Mouse (Mus musculus): ENCODE data around the gene D730048I06Rik. TPM values are rescaled to one million over a fixed set of nuclear protein-coding genes. Genes with fewer than 3 reads are reported as not detected.
"Not testable (repeated sequence)": the region's sequence is repeated elsewhere in the genome, so short reads cannot be mapped to it uniquely, and the experiment has no call there.

D730048I06Rik gene
- not detected in 2 replicates for polyA plus RNA-seq (2014; fragmentation: Nextera tagmentation; extraction: Ambion mirVana)

DNA sequence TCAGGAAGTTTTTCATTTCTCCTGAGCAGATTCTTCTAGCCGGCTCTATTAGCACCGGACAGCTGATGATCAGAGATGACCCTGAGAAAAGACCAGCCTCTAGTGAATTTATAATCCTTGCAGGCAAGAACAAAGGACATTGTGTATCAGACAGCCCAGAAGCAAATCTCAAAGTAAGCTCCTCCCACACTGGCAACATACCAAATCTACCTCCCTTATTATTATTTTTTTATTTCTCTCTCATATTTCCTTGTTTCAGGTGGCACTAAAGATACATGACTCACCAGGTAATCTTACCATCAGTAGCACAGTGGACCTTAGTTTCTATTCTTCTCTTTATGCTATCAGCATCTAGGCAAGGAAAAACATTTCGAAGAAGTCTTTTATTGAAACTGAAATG, at the start of gene D730048I06Rik, which contains the start of gene Gm27235:
TSS of gene D730048I06Rik (minus strand) at position 112 of the 400 bp plus-strand sequence.
TSS of gene Gm27235 (minus strand) at position 101 of the 400 bp plus-strand sequence.
- 80% methylated on average over 3 of the region's 3 CpGs for WGBS
- H3K9ac ChIP-seq (ENCODE audit: low read depth, low read length), result no peak within 1 kb of the TSS

DNA sequence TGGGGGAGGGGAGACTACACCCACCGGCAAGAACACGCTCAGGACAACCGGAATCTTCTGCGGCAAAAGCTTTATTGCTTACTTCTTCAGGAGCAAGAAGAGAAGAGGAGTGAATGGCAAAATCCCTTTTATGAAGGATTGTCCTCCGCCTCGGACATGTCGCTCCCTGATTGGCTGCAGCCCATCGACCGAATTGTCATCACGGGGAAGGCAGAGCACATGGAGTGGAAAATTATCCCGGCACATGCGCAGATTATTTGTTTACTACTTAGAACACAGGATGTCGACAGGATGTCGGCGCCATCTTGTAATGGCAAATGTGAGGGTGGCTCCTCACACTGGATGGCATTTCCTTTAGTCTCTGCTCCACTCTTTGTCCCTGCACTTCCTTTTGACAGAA, 28.0 kb upstream of the D730048I06Rik start:
- DNase-seq (ENCODE audit: low spot score); H3K27me3 ChIP-seq (replicated peaks; ENCODE audit: control insufficient read depth, insufficient read depth, low read length); ATAC-seq (replicated peaks; ENCODE audit: low FRiP score); H3K4me1 ChIP-seq (replicated peaks; ENCODE audit: control insufficient read depth, insufficient read depth, low read length); H3K9me3 ChIP-seq (ENCODE audit: control insufficient read depth, low read length); H3K27ac ChIP-seq (ENCODE audit: low read depth, low read length); H3K36me3 ChIP-seq (ENCODE audit: control insufficient read depth, insufficient read depth, low read length); H3K9ac ChIP-seq (ENCODE audit: low read depth, low read length); H3K4me2 ChIP-seq; H3K4me3 ChIP-seq (ENCODE audit: low read depth, low read length): not testable (repeated sequence)
- WGBS, result 93% methylated on average over 15 of the region's 15 CpGs

More for the DNA sequence above, at the start of gene D730048I06Rik, which contains the start of gene Gm27235:
- no peak for DNase-seq (ENCODE audit: low spot score)
- 0 out of 2 replicates have a peak, but pooled peaks cover 4% of the 10 kb centered on the region for H3K9me3 ChIP-seq (ENCODE audit: control insufficient read depth, low read length)
- H3K4me3 ChIP-seq (ENCODE audit: low read depth, low read length), result no peak within 1 kb of the TSS
- H3K4me2 ChIP-seq, result no peak within 1 kb of the TSS
- H3K27ac ChIP-seq (ENCODE audit: low read depth, low read length), result no peak within 1 kb of the TSS
- H3K36me3 ChIP-seq (ENCODE audit: control insufficient read depth, insufficient read depth, low read length), result no peaks in the 10 kb centered on the region
- H3K27me3 ChIP-seq (replicated peaks; ENCODE audit: control insufficient read depth, insufficient read depth, low read length), result no peaks in the 10 kb centered on the region
- no peaks in the 10 kb centered on the region for H3K4me1 ChIP-seq (replicated peaks; ENCODE audit: control insufficient read depth, insufficient read depth, low read length)
- no peak for ATAC-seq (replicated peaks; ENCODE audit: low FRiP score)

DNA sequence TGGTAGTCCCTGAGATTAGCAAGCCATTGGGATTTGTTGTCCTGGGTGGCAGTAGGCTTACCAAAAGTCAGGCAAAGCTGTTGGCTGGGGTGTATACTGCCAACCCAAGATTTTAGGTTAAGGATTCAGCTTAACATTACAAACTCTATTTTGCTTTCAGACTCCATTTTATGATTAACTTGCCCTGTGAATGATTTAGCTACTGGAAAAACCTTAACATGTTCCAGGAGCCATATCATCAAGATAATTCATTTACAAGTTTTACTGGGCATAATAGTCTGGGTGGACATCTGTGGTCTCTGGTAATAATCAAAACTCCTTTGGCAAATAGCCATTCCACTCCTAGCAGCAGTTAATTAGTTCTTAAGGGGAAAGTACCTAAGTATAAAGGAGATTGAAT, 8.2 kb upstream of the D730048I06Rik start:
- DNase-seq (ENCODE audit: low spot score) (no peak), ATAC-seq (replicated peaks; ENCODE audit: low FRiP score) (no peak)
- H3K9ac ChIP-seq (ENCODE audit: low read depth, low read length), result no peak overlapping the region
- peaks cover 3% of the 10 kb centered on the region; the same call in 1 of the 2 replicates for H3K9me3 ChIP-seq (ENCODE audit: control insufficient read depth, low read length)
- no peaks in the 10 kb centered on the region for H3K36me3 ChIP-seq (ENCODE audit: control insufficient read depth, insufficient read depth, low read length)
- H3K4me1 ChIP-seq (replicated peaks; ENCODE audit: control insufficient read depth, insufficient read depth, low read length), result no peaks in the 10 kb centered on the region
- H3K27ac ChIP-seq (ENCODE audit: low read depth, low read length), result no peak overlapping the region
- H3K27me3 ChIP-seq (replicated peaks; ENCODE audit: control insufficient read depth, insufficient read depth, low read length), result no peaks in the 10 kb centered on the region
- no peak overlapping the region for H3K4me2 ChIP-seq
- no peak overlapping the region for H3K4me3 ChIP-seq (ENCODE audit: low read depth, low read length)

DNA sequence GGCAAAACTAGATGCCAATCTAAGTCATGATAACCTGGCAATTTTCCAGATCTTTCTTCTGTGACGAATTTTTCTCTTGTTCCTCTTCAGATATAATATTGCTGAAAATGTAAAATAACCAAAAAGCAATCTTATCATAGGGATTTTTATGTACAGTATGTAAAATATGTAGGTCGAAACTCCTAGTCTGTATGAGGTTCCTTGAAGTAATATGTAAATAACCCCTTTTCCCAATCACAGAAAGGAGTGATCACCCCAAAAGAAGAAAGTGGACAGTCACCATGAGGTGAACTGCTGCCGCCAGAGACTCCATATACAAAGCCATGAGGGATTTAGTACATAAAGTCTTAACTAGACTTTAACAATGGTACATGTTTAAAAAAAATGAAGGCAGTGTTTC, 11.9 kb downstream of the D730048I06Rik start, which contains the start of gene Gm17727:
TSS of gene Gm17727 (minus strand) at position 101 of the 400 bp plus-strand sequence.
- Histone ChIP-seq H3K9ac (ENCODE audit: low read depth, low read length) (no peak within 1 kb of the TSS), H3K27ac (ENCODE audit: low read depth, low read length) (no peak within 1 kb of the TSS)

GRCm38 (mm10) chr9:35756843-35757242, 33.1 kb downstream of the D730048I06Rik start:
- no peaks in the 10 kb centered on the region for H3K27me3 ChIP-seq (replicated peaks; ENCODE audit: control insufficient read depth, insufficient read depth, low read length)

More for the DNA sequence above, 11.9 kb downstream of the D730048I06Rik start, which contains the start of gene Gm17727:
- Histone ChIP-seq H3K36me3 (ENCODE audit: control insufficient read depth, insufficient read depth, low read length) (no peaks in the 10 kb centered on the region), H3K4me1 (replicated peaks; ENCODE audit: control insufficient read depth, insufficient read depth, low read length) (no peaks in the 10 kb centered on the region), H3K4me3 (ENCODE audit: low read depth, low read length) (no peak within 1 kb of the TSS), H3K9me3 (ENCODE audit: control insufficient read depth, low read length) (peaks cover 4% of the 10 kb centered on the region), H3K27me3 (replicated peaks; ENCODE audit: control insufficient read depth, insufficient read depth, low read length) (no peaks in the 10 kb centered on the region), H3K4me2 (no peak within 1 kb of the TSS)
- DNase-seq (ENCODE audit: low spot score), result no peak
- ATAC-seq (replicated peaks; ENCODE audit: low FRiP score), result no peak
- WGBS, result 55% methylated on average over 3 of the region's 3 CpGs

DNA sequence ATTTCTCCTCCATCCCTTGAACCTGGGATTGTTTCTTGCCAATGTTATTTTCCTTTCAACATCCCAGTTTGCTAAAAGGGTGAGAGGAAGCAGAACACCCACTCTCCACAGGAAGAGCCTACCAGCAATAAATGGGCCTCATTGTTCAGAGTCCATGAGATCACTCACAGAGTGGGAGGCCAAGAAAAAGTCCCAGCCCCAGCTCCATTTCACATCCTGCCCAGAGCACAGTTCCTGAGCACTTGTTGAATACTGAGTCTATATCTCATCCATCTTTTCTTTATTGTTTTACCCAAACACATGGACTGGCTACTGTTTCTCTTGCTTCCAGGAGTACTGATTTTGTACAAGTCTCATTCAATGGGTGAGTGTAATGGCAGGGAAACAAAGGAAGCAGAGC, 49.2 kb downstream of the D730048I06Rik start, which contains the start of gene Gm17677:
TSS of gene Gm17677 (plus strand) at position 301 of the 400 bp plus-strand sequence.
- H3K27ac ChIP-seq (ENCODE audit: low read depth, low read length), result no peak within 1 kb of the TSS
- no peak for DNase-seq (ENCODE audit: low spot score)
- H3K9ac ChIP-seq (ENCODE audit: low read depth, low read length), result no peak within 1 kb of the TSS
- H3K4me2 ChIP-seq, result no peak within 1 kb of the TSS
- H3K27me3 ChIP-seq (replicated peaks; ENCODE audit: control insufficient read depth, insufficient read depth, low read length), result no peaks in the 10 kb centered on the region
- no peaks in the 10 kb centered on the region for H3K4me1 ChIP-seq (replicated peaks; ENCODE audit: control insufficient read depth, insufficient read depth, low read length)
- no peaks in the 10 kb centered on the region for H3K36me3 ChIP-seq (ENCODE audit: control insufficient read depth, insufficient read depth, low read length)
- H3K4me3 ChIP-seq (ENCODE audit: low read depth, low read length), result no peak within 1 kb of the TSS
- no peak for ATAC-seq (replicated peaks; ENCODE audit: low FRiP score)
- peaks cover 2% of the 10 kb centered on the region; the same call in 1 of the 2 replicates for H3K9me3 ChIP-seq (ENCODE audit: control insufficient read depth, low read length)

More at GRCm38 (mm10) chr9:35756843-35757242, 33.1 kb downstream of the D730048I06Rik start:
- H3K9ac ChIP-seq (ENCODE audit: low read depth, low read length), result no peak overlapping the region
- H3K27ac ChIP-seq (ENCODE audit: low read depth, low read length), result no peak overlapping the region
- peaks cover 2% of the 10 kb centered on the region; the same call in 1 of the 2 replicates for H3K9me3 ChIP-seq (ENCODE audit: control insufficient read depth, low read length)
- no peak for ATAC-seq (replicated peaks; ENCODE audit: low FRiP score)
- H3K36me3 ChIP-seq (ENCODE audit: control insufficient read depth, insufficient read depth, low read length), result no peaks in the 10 kb centered on the region
- H3K4me1 ChIP-seq (replicated peaks; ENCODE audit: control insufficient read depth, insufficient read depth, low read length), result no peaks in the 10 kb centered on the region
- H3K4me2 ChIP-seq, result no peak overlapping the region
- H3K4me3 ChIP-seq (ENCODE audit: low read depth, low read length), result no peak overlapping the region
- DNase-seq (ENCODE audit: low spot score), result no peak

Other genes with a start within 250 kb of the D730048I06Rik start
- 1.5 and 1.7 TPM in 2 replicates for gene Ddx25, start 231.6 kb downstream of the D730048I06Rik start, polyA plus RNA-seq (2014; fragmentation: Nextera tagmentation; extraction: Ambion mirVana)
- gene Pus3, start 231.5 kb downstream of the D730048I06Rik start, polyA plus RNA-seq (2014; fragmentation: Nextera tagmentation; extraction: Ambion mirVana), result 22.6 and 23.2 TPM in 2 replicates
- gene Pate2, start 219.8 kb downstream of the D730048I06Rik start, polyA plus RNA-seq (2014; fragmentation: Nextera tagmentation; extraction: Ambion mirVana), result 0.16 TPM in 1 of 2 replicates, not detected in the other
- gene Hyls1, start 219.7 kb downstream of the D730048I06Rik start, polyA plus RNA-seq (2014; fragmentation: Nextera tagmentation; extraction: Ambion mirVana), result 12.8 and 14.1 TPM in 2 replicates
- gene Pate4, start 178.2 kb downstream of the D730048I06Rik start, polyA plus RNA-seq (2014; fragmentation: Nextera tagmentation; extraction: Ambion mirVana), result 0.21 TPM in 1 of 2 replicates, not detected in the other
- gene Pate3, start 141.9 kb downstream of the D730048I06Rik start, polyA plus RNA-seq (2014; fragmentation: Nextera tagmentation; extraction: Ambion mirVana), result 0.16 TPM in 1 of 2 replicates, not detected in the other
- not detected in 2 replicates for gene Pate1, start 102.7 kb downstream of the D730048I06Rik start, polyA plus RNA-seq (2014; fragmentation: Nextera tagmentation; extraction: Ambion mirVana)
- gene Gm17677, start 49.1 kb downstream of the D730048I06Rik start, polyA plus RNA-seq (2014; fragmentation: Nextera tagmentation; extraction: Ambion mirVana), result not detected in 2 replicates
- gene Gm17727, start 12.0 kb downstream of the D730048I06Rik start, polyA plus RNA-seq (2014; fragmentation: Nextera tagmentation; extraction: Ambion mirVana), result not detected in 2 replicates
- not detected in 2 replicates for gene Gm27235, start within 50 bp of the D730048I06Rik start, polyA plus RNA-seq (2014; fragmentation: Nextera tagmentation; extraction: Ambion mirVana)
- not detected in 2 replicates for gene 9230110F15Rik, start 54.0 kb upstream of the D730048I06Rik start, polyA plus RNA-seq (2014; fragmentation: Nextera tagmentation; extraction: Ambion mirVana)
- not detected in 2 replicates for gene 9230113P08Rik, start 118.3 kb upstream of the D730048I06Rik start, polyA plus RNA-seq (2014; fragmentation: Nextera tagmentation; extraction: Ambion mirVana)